Mouse (Mus musculus) T-helper 1 cell (primary cell): ENCODE measurements around the gene Nyx.

Experiments used
- in situ Hi-C: fragments of 300-600 bp; cut with MboI, MseI; formaldehyde crosslinking; loops from one replicate; pipeline ENCODE4 v1.15.1; 2025; ENCODE audit warnings: high pct_unique_total_duplicates

Nyx gene

GRCm38 (mm10) chrX:13490941-13491340, 25.0 kb downstream of the Nyx start:
- in situ Hi-C loops: no loop called here

- in situ Hi-C loops: no loop called here
Measured at GRCm38 (mm10) chrX:13492922-13493321, 27.0 kb downstream of the Nyx start.

GRCm38 (mm10) chrX:13494892-13495703, 29.2 kb downstream of the Nyx start:
- in situ Hi-C loops: no loop called here

GRCm38 (mm10) chrX:13500284-13500683, 34.4 kb downstream of the Nyx start:
- in situ Hi-C loops: no loop called here

GRCm38 (mm10) chrX:13502862-13503375, 37.0 kb downstream of the Nyx start:
- in situ Hi-C loops: no loop called here

- in situ Hi-C loops: no loop called here
Measured at GRCm38 (mm10) chrX:13504389-13504788, 38.5 kb downstream of the Nyx start.

- in situ Hi-C loops: no loop called here
Measured at GRCm38 (mm10) chrX:13506376-13506775, 40.5 kb downstream of the Nyx start.

- in situ Hi-C loops: no loop called here
Measured at GRCm38 (mm10) chrX:13513127-13513526, 47.2 kb downstream of the Nyx start.

- in situ Hi-C loops: no loop called here
Measured at GRCm38 (mm10) chrX:13513864-13514263, 48.0 kb downstream of the Nyx start.

GRCm38 (mm10) chrX:13516451-13516850, 50.5 kb downstream of the Nyx start:
- in situ Hi-C loops: no loop called here

- in situ Hi-C loops: no loop called here
Measured at GRCm38 (mm10) chrX:13518019-13518418, 52.1 kb downstream of the Nyx start.

- in situ Hi-C loops: no loop called here
Measured at GRCm38 (mm10) chrX:13518781-13519407, 53.0 kb downstream of the Nyx start.

- in situ Hi-C loops: no loop called here
Measured at GRCm38 (mm10) chrX:13519408-13519783, 53.5 kb downstream of the Nyx start.

- in situ Hi-C loops: no loop called here
Measured at GRCm38 (mm10) chrX:13520566-13520965, 54.7 kb downstream of the Nyx start.

GRCm38 (mm10) chrX:13521288-13521687, 55.4 kb downstream of the Nyx start:
- in situ Hi-C loops: no loop called here
